Mouse (Mus musculus): ENCODE measurements at regions not wholly inside any gene's neighbourhood (a gene's known extent, or its start where the extent isn't known, plus 50 kb on each side); places are given as distances from the start of the nearest gene placed in this dataset.

DNA sequence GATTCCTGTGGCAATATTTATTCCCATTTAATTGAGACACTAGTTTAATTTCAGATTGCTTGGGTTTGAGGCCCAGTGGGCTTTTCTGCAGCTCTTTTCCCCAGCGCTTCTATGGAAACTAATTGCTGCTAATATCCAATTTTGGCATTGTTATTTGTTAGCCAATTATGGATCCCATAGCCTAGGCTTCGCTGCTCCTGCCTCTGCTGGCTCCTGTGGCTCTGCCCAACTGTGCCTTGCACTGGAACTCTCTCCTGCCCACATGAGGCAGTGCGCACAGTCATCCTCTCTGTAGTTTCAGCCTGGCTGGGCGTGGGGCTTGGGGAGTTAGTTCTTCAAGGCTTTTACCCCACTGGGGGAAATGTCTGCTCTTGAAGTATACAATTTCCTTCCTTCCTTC is 491.8 kb downstream of the Prss52 start:
- TF ChIP-seq POLR2A (IDR thresholded peaks at IDR 0.05; ENCODE audit: borderline replicate concordance, extremely low read depth, insufficient read depth, insufficient read length, poor library complexity, severe bottlenecking) (no peak), CTCF (IDR thresholded peaks at IDR 0.05; ENCODE audit: borderline replicate concordance, extremely low read depth, insufficient read depth, insufficient read length) (no peak)
